Mouse (Mus musculus) G1E (cell line): Measurements from ENCODE around the gene Rb1.

Experiments
- CTCF ChIP-seq: IDR thresholded peaks from 2 replicates; pipeline ENCODE4 v1.5.1; 2012; ENCODE audit warnings: low read depth, low read length, inconsistent platforms, mixed read lengths
- TAL1 ChIP-seq: conservative IDR thresholded peaks from 2 replicates; pipeline ENCODE4 v1.6.1; 2012; ENCODE audit warnings: low read depth, low read length, inconsistent platforms, mixed read lengths

DNA sequence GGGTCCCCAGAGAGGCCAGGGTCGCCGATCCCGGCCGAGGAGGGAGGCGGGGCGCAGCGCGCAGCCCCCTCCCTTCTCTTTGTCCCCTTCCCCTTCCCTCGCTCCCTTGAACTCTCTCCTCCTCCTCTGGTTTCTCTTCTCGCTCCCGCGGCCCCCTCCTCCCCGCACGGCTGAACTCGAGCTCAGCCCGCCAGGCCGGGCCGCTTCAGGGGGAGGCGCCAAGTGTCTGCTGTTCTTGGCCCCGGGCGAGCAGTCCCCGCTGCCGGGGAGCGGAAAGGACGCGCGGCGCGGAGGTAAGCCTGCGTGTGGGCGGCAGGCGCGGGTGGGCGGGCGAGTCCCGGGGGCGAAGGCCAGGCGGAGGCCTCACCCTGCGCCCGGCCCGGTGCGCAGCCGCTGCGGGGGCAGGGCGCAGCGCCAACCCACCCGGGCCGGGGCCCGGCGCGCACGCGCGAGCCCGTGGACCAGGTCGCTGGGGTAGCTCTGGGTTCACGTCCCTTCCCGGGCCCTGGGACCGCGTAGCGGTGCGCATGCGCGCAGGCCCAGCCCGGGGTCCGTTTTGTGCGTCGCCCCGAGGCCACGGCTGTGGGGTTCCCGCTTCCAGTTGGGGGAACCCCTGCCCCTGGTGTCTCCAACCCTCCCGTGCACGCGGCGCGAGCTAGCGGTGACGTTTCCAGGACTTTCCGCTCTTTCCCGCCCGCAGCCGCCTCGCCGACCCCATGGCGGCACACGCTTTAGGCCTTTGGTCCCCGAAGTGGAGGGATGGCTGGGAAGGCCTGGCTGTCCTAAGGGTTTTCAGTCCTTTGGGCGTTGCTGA is 182.5 kb downstream of the Rb1 start:
- TF ChIP-seq CTCF (no peak), TAL1 (no peak)
